Mouse (Mus musculus) spleen, adult 2 months (tissue): Measurements from ENCODE around the gene Arhgdia.

Source experiments
- CTCF ChIP-seq: fragments of 200-500 bp; IDR thresholded peaks from 2 replicates; pipeline ENCODE4 v1.5.1; 2011; ENCODE audit warnings: mild to moderate bottlenecking, inconsistent platforms; ENCODE audit not compliant: insufficient read depth, insufficient read length, insufficient replicate concordance; ENCODE audit errors: extremely low read depth
- POLR2A ChIP-seq: fragments of 200-500 bp; IDR thresholded peaks from 2 replicates; pipeline ENCODE4 v1.6.1; 2011; ENCODE audit warnings: low read depth, low read length, inconsistent platforms

DNA sequence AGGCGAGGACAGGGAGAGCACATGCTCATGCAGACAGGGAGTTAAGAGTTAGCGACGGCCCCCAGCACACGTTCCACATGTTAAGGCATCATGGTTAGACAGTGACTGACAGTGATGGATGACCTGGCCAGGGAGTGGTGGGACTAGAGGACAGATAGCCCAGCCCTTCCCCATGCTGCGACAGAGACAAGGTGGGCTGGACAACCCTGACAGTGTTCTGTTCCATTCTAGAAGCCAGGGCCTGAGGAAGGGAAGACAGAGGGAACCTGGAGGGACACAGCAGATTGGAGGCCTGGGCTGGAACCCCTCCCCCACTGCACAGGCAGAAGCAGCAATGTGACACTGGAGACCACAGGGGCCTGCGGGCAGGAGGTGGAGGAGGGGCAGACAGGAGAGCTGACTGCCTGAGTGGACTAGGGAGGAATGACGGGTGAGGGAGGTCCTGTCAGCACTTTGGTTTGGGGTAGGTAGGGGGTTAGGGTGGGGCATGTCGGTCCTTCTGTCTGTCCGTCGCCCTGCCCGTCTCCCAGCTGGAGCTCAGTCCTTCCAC, 2.7 kb downstream of the Arhgdia start:
- TF ChIP-seq CTCF (no peak), POLR2A (no peak)
